Mouse (Mus musculus) retina, embryonic 14.5 days (tissue): ENCODE measurements around the gene Ubac1.
A peak's percentile ranks its signal among the peaks of the same experiment; 100 is the strongest.

Experiments used
- DNase-seq: peaks from one replicate; pipeline ENCODE4 v3.0.0-alpha.2; 2015; ENCODE audit warnings: low spot score

Gene Ubac1

DNA sequence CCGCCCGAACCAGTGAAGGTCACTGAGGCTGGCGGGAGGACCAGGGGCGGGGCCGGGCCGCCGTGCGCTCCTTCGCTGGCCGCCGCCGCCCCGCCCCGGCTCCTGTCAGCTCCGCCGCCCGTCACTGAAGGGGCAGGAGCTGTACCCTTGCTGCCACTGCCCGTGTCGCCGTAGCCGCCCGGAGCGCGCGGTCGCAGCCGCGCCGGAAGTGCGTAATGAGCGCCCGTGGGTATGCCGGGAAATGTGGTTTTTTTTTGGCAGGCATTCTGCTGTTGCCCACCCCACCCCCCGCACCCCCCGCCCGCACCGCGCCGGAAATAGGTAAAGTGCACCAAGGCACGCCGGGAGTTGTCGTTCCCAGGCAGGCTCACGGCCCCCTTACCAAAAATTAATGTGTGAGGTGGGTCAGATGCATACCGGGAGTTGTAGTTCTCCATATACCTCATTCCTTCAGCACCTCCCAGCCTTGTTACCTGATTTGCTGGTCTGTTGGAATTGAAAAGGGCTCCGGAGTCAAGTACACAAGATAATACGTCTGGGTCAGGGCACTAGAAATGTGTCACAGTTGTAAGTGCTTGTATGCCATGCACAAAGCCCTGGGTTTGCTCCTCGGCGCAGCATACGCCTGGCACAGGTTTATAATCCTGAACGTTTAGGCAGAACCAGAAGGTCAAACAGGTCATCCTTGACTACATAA lies at the start of gene Ubac1:
Gene Ubac1, minus strand, starts transcription at position 187 of the 697 bp plus-strand sequence.
- peak; percentile 94 for DNase-seq

DNA sequence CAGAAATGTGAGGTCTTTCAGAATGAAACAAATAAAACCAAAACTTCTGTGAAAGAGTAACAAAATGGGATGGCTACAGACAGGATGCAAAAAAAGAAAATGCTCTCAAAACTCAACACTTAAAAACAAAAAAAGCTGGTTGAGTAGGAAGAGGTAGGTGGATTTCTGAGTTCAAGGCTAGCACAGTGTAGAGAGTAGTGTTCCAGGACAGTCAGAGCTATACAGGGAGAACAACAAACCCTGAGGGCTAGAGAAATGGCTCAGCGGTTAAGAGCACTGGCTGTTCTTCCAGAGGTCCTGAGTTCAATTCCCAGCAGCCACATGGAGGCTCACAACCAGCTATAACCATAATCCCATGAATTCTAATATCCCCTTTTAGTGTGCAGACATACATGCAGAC lies 47.0 kb upstream of the Ubac1 start:
- DNase-seq, result no peak

DNA sequence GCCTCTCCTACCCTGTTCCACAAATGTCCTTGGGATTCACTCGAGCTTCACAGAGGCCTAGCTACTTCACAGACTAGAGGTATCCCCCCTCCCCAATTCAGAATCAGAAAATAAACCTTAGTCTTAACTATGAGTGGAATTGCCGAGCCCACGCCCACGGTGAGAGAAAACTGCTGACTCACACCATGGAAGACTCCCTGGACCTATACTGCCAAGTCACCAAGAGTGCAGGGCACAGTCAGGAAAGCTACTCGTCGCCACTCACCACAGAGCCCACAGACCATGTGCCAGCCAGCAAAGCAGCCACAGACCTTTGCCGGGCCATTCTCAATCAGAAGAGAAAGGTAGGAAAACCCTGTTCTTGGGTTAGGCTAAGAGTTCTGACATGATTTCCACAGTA lies 46.6 kb upstream of the Ubac1 start:
- DNase-seq, result no peak

- DNase-seq, result no peak
These were observed 45.0 kb upstream of the Ubac1 start for GRCm38 (mm10) chr2:26066527-26066926.

GRCm38 (mm10) chr2:26062742-26063427 lies 41.3 kb upstream of the Ubac1 start:
- no peak for DNase-seq

- DNase-seq, result no peak
These were observed 40.7 kb upstream of the Ubac1 start for GRCm38 (mm10) chr2:26062241-26062640.

DNA sequence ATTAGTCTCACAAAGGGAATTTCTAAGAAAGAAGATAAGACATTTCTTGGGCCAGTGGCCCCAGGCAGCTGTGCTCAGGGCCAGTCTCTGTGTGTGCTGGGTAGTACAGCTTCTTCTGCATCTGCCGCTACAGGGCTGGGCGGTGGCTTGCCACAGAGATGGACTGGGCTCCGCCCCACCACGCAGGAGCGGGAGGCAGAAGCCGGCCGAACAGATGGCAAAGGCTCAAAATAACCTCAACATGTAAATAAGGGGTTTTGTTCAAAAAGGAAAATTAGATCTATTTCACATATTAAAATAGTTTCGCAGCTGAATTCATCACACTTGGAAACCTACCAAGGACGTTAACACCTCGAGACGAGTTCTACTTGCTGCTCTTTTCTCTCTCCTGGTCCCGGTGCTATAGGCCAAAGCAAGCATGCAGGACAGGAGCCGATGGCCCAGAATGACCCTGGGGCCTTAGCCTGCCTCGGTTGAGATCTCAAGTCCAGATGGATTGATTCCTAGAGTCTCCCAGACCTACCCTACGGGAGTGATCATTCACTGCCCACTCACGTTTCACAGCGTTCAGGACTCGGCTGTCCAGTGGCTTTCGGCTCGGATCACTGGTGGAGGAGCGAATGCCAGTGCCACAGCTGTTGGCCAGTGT lies 39.6 kb upstream of the Ubac1 start:
- peak; percentile 23 for DNase-seq

DNA sequence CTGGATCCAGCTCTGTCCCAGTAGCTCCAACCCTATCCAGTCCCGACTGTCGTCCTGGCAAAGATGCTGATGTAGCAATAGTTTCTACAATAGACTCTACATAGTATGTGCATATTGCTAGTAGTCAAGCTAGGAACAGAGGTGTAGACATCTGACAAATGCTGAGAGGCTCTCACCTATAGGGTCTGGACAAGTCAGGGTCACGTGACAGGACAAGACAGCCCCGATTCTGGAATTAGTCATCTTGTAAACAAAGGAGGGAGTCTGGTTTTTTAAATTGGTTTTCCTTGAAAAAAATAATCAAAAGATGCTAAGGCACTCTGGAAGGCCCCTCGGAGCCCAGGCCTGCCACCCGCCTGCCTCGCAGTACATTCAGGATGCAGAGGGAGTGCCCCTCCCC lies 35.5 kb upstream of the Ubac1 start:
- no peak for DNase-seq

GRCm38 (mm10) chr2:26056226-26056625 lies 34.7 kb upstream of the Ubac1 start:
- DNase-seq, result no peak

- DNase-seq, result no peak
These were observed 34.2 kb upstream of the Ubac1 start for GRCm38 (mm10) chr2:26055747-26056102.

DNA sequence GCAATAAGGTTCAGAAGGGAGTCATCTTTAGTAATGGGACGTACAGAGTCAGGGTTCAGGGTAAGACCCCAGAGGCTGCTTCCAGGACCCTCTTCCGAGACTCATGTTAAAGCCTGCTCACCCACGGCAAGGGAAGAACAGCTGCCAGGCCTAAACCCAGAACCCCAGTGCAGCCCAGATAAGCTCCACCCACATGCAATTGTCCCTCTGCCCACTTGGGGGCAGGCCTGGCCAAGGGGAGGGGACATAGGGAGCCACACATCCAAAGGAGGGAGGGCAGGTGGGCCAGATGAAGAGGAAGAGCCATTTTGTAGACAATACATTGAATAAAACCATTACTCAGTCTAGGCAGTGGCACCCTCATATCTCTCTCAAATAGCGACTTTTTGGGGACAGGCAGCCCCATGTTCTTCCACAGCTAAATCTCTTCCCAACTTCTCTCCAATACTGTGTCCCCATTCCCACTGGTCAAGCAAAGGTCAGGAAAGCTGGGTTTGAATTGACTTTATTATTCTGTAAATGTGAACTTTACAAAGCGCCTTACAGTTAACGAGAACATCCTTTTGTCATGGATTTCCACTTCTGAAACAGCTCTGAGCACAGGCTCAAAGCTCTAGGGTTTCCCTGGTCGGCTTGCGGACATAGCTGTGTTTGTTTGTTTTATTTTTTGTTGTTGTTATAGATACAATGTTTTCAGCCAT lies 33.6 kb upstream of the Ubac1 start:
- peak; percentile 88 for DNase-seq

DNA sequence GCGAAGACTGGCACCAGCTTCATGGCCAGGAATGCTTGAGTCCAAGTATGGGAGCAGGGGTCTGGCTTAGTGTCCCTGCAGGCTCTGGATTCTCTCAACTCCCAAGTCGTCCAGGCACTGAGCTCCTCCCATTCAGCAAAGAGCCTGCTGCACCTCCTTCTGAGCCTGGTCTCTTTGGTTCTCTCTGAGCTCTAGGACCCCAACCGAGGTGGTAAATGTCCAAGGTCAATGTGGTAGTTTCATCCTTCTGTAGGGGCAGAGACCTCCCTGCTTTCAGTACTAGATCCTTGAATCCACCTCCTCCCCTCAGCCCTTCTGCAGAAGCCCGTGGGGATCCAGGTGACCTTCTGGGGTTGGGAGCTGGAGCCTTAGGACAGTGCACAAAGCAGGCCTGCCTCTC lies 31.3 kb upstream of the Ubac1 start:
- DNase-seq, result no peak

- DNase-seq, result no peak
These were observed 27.3 kb upstream of the Ubac1 start for GRCm38 (mm10) chr2:26048816-26049215.

DNA sequence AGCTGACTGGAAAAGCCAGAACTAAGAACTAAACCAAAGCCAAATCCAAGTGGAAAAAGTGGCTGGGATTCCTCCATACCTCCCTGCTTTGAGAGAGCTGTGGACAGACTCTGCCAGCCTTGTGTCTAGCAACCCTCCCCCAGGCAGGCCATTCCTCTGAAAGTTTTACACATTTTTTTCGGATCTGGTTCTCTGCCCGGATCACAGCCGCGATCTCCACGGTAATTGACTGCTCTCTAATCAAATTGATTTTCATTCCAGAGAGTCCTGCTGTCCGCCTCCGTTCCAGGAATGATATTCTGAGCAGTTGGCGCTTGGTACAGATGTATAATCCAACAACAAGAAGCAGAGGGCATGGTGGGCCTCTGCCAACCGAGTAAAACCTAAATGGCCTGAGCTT lies 22.7 kb upstream of the Ubac1 start:
- DNase-seq, result no peak

DNA sequence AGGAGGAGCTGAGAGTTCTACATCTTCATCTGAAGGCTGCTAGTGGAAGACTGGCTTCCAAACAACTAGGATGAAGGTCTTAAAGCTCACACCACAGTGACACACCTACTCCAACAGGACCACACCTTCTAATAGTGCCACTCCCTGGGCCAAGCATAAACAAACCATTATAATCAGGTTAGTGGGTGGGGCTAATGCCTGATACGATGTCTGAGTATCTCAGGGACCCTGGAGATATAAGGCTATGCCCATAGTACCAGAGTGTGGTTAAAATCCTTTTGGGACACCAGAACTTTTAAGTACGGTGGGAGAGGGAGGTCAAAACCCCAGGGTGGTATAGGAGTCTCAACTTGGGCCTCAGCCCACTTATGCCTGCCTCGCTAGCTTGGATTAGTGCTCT lies 21.1 kb upstream of the Ubac1 start:
- DNase-seq, result no peak

GRCm38 (mm10) chr2:26041163-26041810 lies 19.7 kb upstream of the Ubac1 start:
- no peak for DNase-seq

- DNase-seq, result no peak
These were observed 18.4 kb upstream of the Ubac1 start for GRCm38 (mm10) chr2:26039951-26040350.

- no peak for DNase-seq
These were observed 15.8 kb upstream of the Ubac1 start for GRCm38 (mm10) chr2:26037386-26037785.

GRCm38 (mm10) chr2:26034344-26035050 lies 12.9 kb upstream of the Ubac1 start:
- DNase-seq, result no peak

- DNase-seq, result no peak
These were observed 8.7 kb upstream of the Ubac1 start for GRCm38 (mm10) chr2:26030288-26030687.
